Mouse (Mus musculus): ENCODE results near the gene Gm43518.

Gene Gm43518

GRCm38 (mm10) chr5:123933957-123934591 lies 6.9 kb downstream of the Gm43518 start:
- DNase-seq (ENCODE audit: low spot score in 2 of 2): no peak

- no peak for DNase-seq (ENCODE audit: low spot score in 2 of 2)
Measured at GRCm38 (mm10) chr5:123935931-123936330, 8.7 kb downstream of the Gm43518 start.

GRCm38 (mm10) chr5:123938479-123938878 lies 11.3 kb downstream of the Gm43518 start:
- DNase-seq (ENCODE audit: low spot score in 2 of 2): no peak

GRCm38 (mm10) chr5:123946546-123946945 lies 19.3 kb downstream of the Gm43518 start:
- no peak for DNase-seq (ENCODE audit: low spot score in 2 of 2)

GRCm38 (mm10) chr5:123947041-123947761 lies 20.0 kb downstream of the Gm43518 start:
- peak in 1 of 2 experiments; percentile 52 for DNase-seq (ENCODE audit: low spot score in 2 of 2)

- DNase-seq (ENCODE audit: low spot score in 2 of 2): no peak
Measured at GRCm38 (mm10) chr5:123952365-123953045, 25.3 kb downstream of the Gm43518 start.

GRCm38 (mm10) chr5:123957213-123957612 lies 30.0 kb downstream of the Gm43518 start:
- no peak for DNase-seq (ENCODE audit: low spot score in 2 of 2)

GRCm38 (mm10) chr5:123959018-123959417 lies 31.8 kb downstream of the Gm43518 start:
- no peak for DNase-seq (ENCODE audit: low spot score in 2 of 2)

GRCm38 (mm10) chr5:123960129-123960528 lies 32.9 kb downstream of the Gm43518 start:
- no peak for DNase-seq (ENCODE audit: low spot score in 2 of 2)

GRCm38 (mm10) chr5:123961046-123961445 lies 33.8 kb downstream of the Gm43518 start:
- DNase-seq (ENCODE audit: low spot score in 2 of 2): no peak

GRCm38 (mm10) chr5:123964208-123964607 lies 37.0 kb downstream of the Gm43518 start:
- DNase-seq (ENCODE audit: low spot score in 2 of 2): no peak

GRCm38 (mm10) chr5:123966759-123967158 lies 39.5 kb downstream of the Gm43518 start:
- no peak for DNase-seq (ENCODE audit: low spot score in 2 of 2)

GRCm38 (mm10) chr5:123968468-123968867 lies 41.2 kb downstream of the Gm43518 start:
- no peak for DNase-seq (ENCODE audit: low spot score in 2 of 2)

- DNase-seq (ENCODE audit: low spot score in 2 of 2): no peak
Measured at GRCm38 (mm10) chr5:123969216-123969615, 42.0 kb downstream of the Gm43518 start.

- no peak for DNase-seq (ENCODE audit: low spot score in 2 of 2)
Measured at GRCm38 (mm10) chr5:123970576-123970975, 43.4 kb downstream of the Gm43518 start.

GRCm38 (mm10) chr5:123972453-123972852 lies 45.2 kb downstream of the Gm43518 start:
- no peak for DNase-seq (ENCODE audit: low spot score in 2 of 2)

GRCm38 (mm10) chr5:123973299-123974178 lies 46.3 kb downstream of the Gm43518 start, which contains the start of gene Hip1r:
Gene Hip1r (plus strand): TSS chr5:123973628.
- DNase-seq (ENCODE audit: low spot score in 2 of 2): peak; percentile 94 to 95

GRCm38 (mm10) chr5:123974179-123974485 lies 46.9 kb downstream of the Gm43518 start:
- DNase-seq (ENCODE audit: low spot score in 2 of 2): peak in 1 of 2 experiments; percentile 41

GRCm38 (mm10) chr5:123974616-123975111 lies 47.4 kb downstream of the Gm43518 start:
- peak; percentile 91 to 92 for DNase-seq (ENCODE audit: low spot score in 2 of 2)

- DNase-seq (ENCODE audit: low spot score in 2 of 2): peak in 1 of 2 experiments; percentile 10
Measured at GRCm38 (mm10) chr5:123975668-123976180, 48.5 kb downstream of the Gm43518 start.

GRCm38 (mm10) chr5:123977231-123977630 lies 50.0 kb downstream of the Gm43518 start:
- no peak for DNase-seq (ENCODE audit: low spot score in 2 of 2)
